Mouse (Mus musculus): ENCODE results near the gene Jazf1. TPM values are rescaled to one million over a fixed set of nuclear protein-coding genes. Genes with fewer than 3 reads are reported as not detected.

Jazf1 gene
- total and polyA plus RNA-seq, 3 experiments: not detected

- H3K79me2 ChIP-seq (ENCODE audit: control insufficient read depth, insufficient read depth, low read length, poor library complexity): no peaks in the 10 kb centered on the region
- H3K9ac ChIP-seq (ENCODE audit: control insufficient read depth, low read depth, low read length, poor library complexity, severe bottlenecking): no peak overlapping the region
- H3K36me3 ChIP-seq (ENCODE audit: control insufficient read depth in 1 of 2, insufficient read depth in 2 of 2, low read length in 2 of 2): no peaks in the 10 kb centered on the region
- no peaks in the 10 kb centered on the region for H3K4me1 ChIP-seq (ENCODE audit: control insufficient read depth in 1 of 2, insufficient read depth in 2 of 2, low read length in 2 of 2)
- TF ChIP-seq MXI1 (IDR thresholded peaks at IDR 0.05; ENCODE audit: low read depth, low read length): no peak
- no peak for TF ChIP-seq MAX (IDR thresholded peaks at IDR 0.05; ENCODE audit: low read length)
- TF ChIP-seq ZNF384 (IDR thresholded peaks at IDR 0.05; ENCODE audit: low read depth, low read length): no peak
- TF ChIP-seq UBTF (IDR thresholded peaks at IDR 0.05; ENCODE audit: borderline replicate concordance, insufficient read depth, low read depth, low read length): no peak
- no peak for TF ChIP-seq USF1 (IDR thresholded peaks at IDR 0.05; ENCODE audit: low read depth, low read length)
- TF ChIP-seq JUND (IDR thresholded peaks at IDR 0.05; ENCODE audit: low read depth, low read length): no peak
- TF ChIP-seq TCF12 (IDR thresholded peaks at IDR 0.05; ENCODE audit: low read depth, low read length): no peak
- TF ChIP-seq ZKSCAN1 (IDR thresholded peaks at IDR 0.05; ENCODE audit: low read depth, low read length): no peak
- no peak for TF ChIP-seq EP300 (IDR thresholded peaks at IDR 0.05; ENCODE audit: low read depth in 1 of 2, low read length in 2 of 2)
- no peak for TF ChIP-seq TBP (IDR thresholded peaks at IDR 0.05; ENCODE audit: low read depth, low read length)
- TF ChIP-seq POLR2AphosphoS2 (IDR thresholded peaks at IDR 0.05; ENCODE audit: low read length): no peak
- TF ChIP-seq POLR2AphosphoS5 (IDR thresholded peaks at IDR 0.05; ENCODE audit: borderline replicate concordance, low read depth, low read length): no peak
- TF ChIP-seq TAL1 (IDR thresholded peaks at IDR 0.05; ENCODE audit: low read length): no peak
- TF ChIP-seq MYC (IDR thresholded peaks at IDR 0.05; ENCODE audit: low read depth, low read length): no peak
- H3K9me3 ChIP-seq (replicated peaks; ENCODE audit: insufficient read depth, low read length): no peaks in the 10 kb centered on the region
- no peak overlapping the region for H3K4me3 ChIP-seq (ENCODE audit: control insufficient read depth in 1 of 2, insufficient read depth in 1 of 2, low read depth in 2 of 2, low read length in 2 of 2)
- H3K27me3 ChIP-seq (ENCODE audit: control insufficient read depth in 1 of 2, insufficient read depth in 2 of 2, low read length in 2 of 2): no peaks in the 10 kb centered on the region
- DNase-seq (ENCODE audit: low read depth, low spot score): no peak
- H3K27ac ChIP-seq (ENCODE audit: control insufficient read depth, low read depth, low read length): no peak overlapping the region
Measured at GRCm38 (mm10) chr6:53067446-53067988, 914 bp downstream of the Jazf1 start.

GRCm38 (mm10) chr6:53066978-53067377, 1.5 kb downstream of the Jazf1 start:
- H3K27me3 ChIP-seq (ENCODE audit: control insufficient read depth in 1 of 2, insufficient read depth in 2 of 2, low read length in 2 of 2): no peaks in the 10 kb centered on the region
- no peak overlapping the region for H3K27ac ChIP-seq (ENCODE audit: control insufficient read depth, low read depth, low read length)
- H3K9ac ChIP-seq (ENCODE audit: control insufficient read depth, low read depth, low read length, poor library complexity, severe bottlenecking): no peak overlapping the region
- H3K79me2 ChIP-seq (ENCODE audit: control insufficient read depth, insufficient read depth, low read length, poor library complexity): no peaks in the 10 kb centered on the region
- no peaks in the 10 kb centered on the region for H3K4me1 ChIP-seq (ENCODE audit: control insufficient read depth in 1 of 2, insufficient read depth in 2 of 2, low read length in 2 of 2)
- DNase-seq (ENCODE audit: low read depth, low spot score): no peak
- TF ChIP-seq ZC3H11A (IDR thresholded peaks at IDR 0.05; ENCODE audit: low read depth, low read length) (no peak), USF1 (IDR thresholded peaks at IDR 0.05; ENCODE audit: low read depth, low read length) (no peak), MAX (IDR thresholded peaks at IDR 0.05; ENCODE audit: low read length) (no peak), ZKSCAN1 (IDR thresholded peaks at IDR 0.05; ENCODE audit: low read depth, low read length) (no peak), GABPA (IDR thresholded peaks at IDR 0.05; ENCODE audit: low read depth, low read length) (no peak), ZMIZ1 (IDR thresholded peaks at IDR 0.05; ENCODE audit: low read depth, low read length) (no peak), ETS1 (IDR thresholded peaks at IDR 0.05; ENCODE audit: low read depth, low read length) (no peak), MYC (IDR thresholded peaks at IDR 0.05; ENCODE audit: low read depth, low read length) (no peak), JUND (IDR thresholded peaks at IDR 0.05; ENCODE audit: low read depth, low read length) (no peak), GATA1 (IDR thresholded peaks at IDR 0.05; ENCODE audit: low read depth, low read length) (no peak), MAFK (IDR thresholded peaks at IDR 0.05; ENCODE audit: borderline replicate concordance, low read depth, low read length) (no peak)
- H3K9me3 ChIP-seq (replicated peaks; ENCODE audit: insufficient read depth, low read length): no peaks in the 10 kb centered on the region
- H3K4me3 ChIP-seq (ENCODE audit: control insufficient read depth in 1 of 2, insufficient read depth in 1 of 2, low read depth in 2 of 2, low read length in 2 of 2): no peak overlapping the region
- H3K36me3 ChIP-seq (ENCODE audit: control insufficient read depth in 1 of 2, insufficient read depth in 2 of 2, low read length in 2 of 2): no peaks in the 10 kb centered on the region
